Mouse (Mus musculus) cerebellum, postnatal 25 days (tissue): ENCODE results near the gene Napb.
"Not testable (repeated sequence)": the region's sequence is repeated elsewhere in the genome, so short reads cannot be mapped to it uniquely, and the experiment has no call there.

Experiments used
- DNase-seq, 2 experiments: peaks; one replicate each; pipeline ENCODE4 v3.0.0; 2021; ENCODE audit warnings: mixed read lengths in 2 of 2

Napb gene

DNA sequence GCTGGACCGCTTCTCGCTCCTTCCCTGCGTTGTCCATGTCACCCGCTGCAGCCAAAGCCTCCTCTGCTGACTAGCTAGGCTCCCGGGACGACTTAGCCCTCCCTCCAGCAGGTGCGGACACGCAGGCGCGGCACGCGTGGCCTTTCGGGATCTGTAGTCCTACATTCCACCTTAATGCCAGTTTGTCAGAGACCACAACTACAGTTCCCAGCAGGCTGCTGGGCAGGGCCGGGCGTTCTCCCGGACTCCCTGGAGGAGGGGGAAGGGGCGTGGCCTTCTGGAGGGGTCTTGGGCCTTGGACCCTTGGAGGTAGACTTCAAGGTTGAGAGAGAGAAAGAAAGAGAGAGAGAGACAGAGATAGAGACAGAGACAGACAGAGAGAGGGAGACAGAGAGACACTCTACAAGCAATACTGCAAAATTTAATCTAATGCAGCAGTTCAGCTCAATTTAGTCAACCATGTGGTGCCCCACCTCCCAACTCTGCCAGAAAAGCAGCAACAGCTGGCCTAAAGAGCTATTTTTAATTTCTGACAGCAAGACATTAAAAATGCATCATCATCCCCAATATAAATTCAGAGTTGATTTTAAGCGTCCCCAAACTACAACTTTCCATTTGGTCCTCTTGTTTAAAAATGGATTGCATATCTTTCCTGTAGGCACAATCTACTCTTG is at the start of gene Napb:
Napb (minus strand) TSS at position 141 of the 674 bp plus-strand sequence.
- DNase-seq: peak; percentile 95 to 97

DNA sequence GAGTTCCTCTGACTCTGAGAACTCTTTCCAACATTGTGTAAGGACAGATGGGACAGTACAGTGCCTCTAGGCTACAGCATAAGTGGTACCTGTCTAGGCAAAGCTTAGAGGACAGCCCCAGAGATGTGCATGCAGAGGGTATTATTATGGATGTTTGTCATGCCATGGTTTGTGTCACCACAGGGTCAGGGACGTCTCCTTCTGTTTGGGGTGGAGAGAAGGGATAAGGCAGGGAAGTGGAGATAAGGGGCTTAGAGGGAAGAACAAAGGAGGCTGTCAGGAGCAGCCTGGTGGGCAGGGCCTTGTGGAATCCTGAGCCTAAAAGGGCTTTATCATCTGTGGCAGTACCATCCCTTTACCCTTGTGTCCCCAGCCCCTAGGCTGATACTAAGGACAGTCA is 49.4 kb upstream of the Napb start, which contains the start of gene 8030411F24Rik:
8030411F24Rik (plus strand) TSS at position 301 of the 400 bp plus-strand sequence.
- DNase-seq: no peak

DNA sequence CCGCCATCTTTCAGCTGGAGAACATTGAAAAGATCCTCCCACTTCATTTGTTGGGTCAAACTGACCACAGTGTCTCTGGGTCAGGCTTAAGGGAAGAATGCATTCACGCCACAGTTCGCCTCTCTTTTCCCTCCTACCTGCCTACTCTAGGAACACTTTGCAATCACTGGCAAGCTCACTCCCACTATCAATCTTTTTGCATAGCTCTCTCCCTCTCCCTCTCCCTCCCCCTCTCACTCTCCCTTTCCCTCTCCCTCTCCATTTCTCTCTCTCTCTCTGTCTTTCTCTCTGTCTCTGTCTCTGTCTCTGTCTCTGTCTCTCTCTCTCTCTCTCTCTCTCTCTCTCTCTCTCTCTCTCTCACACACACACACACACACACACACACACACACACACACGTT is 39.1 kb upstream of the Napb start, which contains the start of gene Cst11:
Cst11 (minus strand) TSS at position 101 of the 400 bp plus-strand sequence.
- DNase-seq: not testable (repeated sequence)

DNA sequence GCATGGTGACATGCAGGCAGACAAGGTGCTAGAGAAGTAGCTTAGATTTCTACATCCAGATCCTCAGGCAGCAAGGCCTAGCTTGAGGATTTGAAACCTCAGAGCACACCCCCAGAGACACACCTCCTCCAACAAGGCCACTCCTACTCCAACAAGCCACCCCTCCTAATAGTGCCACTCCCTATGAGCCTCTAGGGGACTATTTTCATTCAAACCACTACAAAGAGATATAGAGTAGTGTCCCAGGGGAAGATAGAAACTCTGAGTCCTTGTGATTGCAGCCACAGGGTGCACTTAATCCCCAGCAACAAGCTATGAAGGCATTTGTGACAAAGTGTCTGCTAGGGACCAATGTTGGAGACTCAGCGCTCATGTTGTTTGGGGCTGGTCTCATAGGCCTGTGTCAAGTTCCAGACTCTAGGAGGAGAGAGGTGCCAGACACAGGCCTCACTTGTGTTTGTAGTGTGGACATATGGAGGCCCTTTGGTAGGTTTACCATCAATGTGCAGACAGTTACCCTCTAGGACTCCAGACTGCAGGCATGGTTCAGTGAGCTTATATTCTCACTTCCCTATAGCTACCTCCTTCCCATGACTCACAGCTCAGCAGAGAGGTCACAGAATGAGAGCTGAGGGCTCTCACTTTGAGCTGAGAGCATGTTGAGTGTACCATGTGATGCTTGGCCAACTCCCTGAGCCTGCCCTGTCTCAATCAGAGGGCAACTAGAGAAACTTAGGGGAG is 31.6 kb upstream of the Napb start:
- DNase-seq: no peak

DNA sequence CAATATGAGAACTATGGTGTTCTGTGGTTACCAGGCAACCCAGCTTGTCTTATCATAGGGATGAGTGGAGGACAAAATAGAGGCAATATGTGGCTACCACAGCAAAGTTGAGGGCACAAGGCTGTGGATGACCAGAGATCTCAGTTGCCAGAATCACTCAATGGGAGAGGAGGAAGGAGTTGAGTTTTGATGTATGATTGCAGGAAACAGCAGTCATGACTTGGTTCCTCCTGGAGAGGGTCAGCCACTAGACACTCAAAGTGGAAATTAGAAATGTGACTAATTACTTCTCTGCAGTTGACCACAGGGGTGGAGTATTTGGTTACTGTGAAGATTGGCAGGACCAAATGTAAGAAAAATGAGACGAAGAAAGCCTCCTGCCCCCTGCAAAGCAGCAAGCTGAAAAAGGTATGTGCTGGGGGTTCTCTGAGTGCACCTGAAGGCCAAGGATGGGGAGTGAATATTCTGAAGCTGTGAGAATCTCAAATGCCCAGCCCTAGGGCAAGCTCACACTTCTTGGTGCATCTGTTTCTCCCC is 22.1 kb upstream of the Napb start:
- no peak for DNase-seq

DNA sequence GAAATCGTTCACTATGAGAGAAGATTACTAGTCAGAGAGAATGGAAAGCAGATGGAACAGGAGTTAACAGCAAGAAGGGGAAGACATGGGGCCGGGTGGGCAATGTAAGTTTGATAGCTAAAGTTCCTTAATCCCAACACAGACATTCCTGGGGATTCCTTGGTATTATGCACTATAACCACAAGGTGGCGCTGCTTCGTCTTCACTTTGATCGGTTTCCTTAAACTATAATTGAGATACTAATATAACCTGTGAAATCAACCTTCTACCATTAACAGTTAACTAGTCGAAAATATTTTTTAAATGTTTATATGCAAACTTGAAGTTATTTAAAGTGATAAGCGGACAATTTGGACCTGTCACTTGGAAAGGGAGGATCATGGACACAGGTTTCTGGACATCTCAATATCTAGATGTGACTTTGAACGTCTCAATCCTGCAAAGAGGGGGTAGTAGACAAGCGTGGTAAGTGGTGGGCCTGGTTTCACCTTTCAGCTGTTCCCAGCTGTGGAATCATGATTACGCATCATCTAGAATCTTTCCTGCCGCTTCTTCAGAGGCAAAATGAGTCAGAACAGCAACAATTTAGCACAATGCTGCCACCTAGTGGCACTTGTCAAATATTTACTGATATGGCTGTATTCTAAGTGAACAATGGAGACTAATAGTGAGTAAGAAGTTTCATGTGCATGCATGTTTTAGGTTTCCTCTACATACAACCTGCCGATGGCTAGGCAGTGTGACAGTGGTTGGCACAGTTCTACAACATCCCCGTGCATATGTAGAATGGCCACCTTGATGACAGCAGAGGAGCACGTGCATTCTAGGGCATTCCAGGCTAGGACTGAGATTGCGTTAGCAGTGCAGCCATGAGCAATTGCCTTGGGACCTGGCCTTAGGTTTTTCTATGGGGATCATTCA is 19.9 kb upstream of the Napb start:
- peak; percentile 74 to 82 for DNase-seq

DNA sequence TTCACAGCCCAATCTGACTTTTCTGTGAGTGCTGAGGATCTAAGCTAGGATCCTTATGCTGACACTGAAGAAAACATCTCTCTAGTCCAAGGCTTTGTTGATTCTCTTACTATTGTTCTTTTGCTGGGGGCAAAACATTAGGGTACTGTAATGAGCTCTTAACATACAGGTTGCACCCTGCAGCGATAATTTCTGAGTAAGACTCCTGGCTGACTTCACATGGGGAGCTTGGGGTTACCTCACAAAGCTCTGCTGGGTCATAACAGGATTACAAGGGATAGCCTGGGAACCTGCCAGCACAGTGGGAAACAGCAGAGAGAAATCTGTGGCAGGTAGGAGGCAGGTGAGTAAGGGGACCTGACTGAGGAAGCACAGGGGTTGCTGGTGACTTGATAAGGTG is 17.8 kb upstream of the Napb start, which contains the start of gene Cstl1:
Cstl1 (plus strand) TSS at position 301 of the 400 bp plus-strand sequence.
- no peak for DNase-seq

DNA sequence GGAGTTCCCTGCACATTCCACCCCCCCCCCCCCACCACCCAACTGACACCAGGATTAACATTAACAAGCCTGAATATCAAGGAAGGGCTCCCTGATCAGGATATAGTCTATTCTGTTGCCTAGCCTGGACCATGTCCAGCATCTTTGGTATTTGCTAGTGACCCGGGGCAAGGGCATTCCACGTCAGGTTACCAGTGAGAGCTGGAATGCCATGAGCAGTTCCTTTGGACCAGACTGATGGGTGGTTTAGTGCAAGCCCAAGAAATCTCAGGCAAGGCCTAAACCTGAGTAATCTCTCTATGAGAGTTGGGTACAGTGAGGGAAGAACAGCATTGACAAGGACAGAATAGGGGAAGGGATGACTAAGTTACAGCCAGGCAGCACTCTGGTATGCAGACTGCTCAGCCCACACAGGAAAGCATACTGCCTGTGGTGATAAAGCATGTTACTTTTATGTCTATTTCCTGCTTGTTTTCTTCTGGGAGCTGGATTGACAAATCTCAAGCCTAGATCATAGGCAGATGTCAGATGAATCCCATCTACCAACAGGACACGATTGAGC is 11.7 kb upstream of the Napb start:
- peak; percentile 33 to 35 for DNase-seq

DNA sequence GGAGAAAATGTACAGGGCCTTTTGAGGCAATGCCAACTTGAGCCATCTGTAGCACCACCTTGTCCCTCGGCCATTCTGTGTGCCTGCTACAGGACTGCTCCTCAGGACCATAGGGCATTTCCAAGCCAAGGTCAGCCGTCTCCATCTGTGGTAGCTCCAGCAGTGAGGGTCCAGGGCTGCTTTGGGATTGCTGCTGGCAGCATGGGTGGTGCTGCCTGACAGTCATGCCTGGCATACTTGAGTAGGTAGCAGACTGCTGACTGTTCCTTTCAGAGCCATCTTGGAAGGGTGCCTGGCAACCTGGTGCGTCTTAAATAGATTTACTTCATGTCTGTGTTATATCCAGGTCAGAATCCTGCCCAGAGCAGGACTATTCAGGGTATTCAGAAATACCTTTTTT is 10.7 kb upstream of the Napb start:
- DNase-seq: peak; percentile 91 to 93

DNA sequence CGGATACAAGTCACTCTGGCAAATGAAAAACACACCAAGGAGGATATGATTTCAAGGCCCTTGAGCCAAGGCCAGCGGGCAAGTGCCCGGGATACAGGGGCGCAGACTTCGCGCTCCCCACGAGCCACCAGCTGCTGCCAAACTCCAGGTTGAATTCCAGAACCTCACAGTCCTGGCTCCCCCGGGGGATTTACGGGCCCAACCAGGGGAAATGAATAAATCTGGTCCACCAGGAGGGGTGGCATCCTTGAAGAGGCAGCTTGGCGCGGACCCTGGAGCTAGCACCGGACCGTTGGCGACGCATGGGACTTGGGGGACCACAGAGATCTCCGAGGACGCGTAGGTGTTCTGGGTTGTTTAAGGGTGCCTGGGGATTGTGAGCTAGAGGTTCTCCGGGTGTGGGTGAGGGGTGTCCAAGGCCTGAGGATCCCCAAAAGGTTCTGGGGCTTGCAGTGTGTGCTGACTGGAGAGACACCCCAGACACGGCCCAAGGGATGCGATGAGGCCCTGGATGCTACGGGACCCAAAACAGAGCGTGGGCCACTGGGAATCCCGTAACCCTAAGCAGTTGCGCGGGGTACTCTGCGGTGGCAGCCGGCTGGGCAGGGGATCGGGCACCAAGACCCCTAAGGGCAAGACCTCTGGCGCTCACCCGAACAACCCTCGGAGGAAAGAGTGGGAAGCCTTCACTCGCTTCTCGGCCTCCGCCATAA is 497 bp downstream of the Napb start:
- peak; percentile 68 to 73 for DNase-seq

DNA sequence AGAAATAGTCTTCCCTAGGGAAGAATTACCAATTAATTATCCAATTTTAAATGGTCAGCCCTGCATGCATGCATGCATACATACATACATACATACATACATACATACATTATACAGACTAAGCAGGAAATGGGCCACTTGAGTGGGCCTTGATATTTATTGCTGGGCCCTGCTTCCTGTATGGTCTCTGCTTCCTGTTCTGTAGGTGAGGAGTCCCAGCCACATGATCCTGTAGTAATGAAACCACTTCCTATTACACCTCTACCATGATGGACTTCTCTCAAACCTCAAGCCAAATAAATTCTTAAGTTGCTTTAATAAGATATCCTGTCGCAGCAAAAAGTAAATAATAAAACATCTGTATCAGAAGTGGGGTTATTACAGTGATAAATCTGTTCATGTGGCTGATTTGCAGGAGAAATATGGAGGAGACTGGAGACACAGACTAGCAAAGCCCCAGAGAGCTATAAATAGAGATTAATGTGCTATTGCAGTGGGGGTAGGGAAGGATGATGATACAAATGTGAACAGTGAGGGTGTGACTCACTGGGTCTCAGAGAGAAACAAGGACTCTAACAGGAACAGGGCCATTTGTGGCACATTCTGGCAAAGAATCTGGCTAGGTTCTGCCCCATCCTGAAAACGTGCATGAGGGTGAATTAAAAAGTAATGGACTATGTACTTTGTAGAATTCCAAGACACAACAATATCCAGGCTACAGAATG is 12.8 kb downstream of the Napb start:
- DNase-seq: no peak

DNA sequence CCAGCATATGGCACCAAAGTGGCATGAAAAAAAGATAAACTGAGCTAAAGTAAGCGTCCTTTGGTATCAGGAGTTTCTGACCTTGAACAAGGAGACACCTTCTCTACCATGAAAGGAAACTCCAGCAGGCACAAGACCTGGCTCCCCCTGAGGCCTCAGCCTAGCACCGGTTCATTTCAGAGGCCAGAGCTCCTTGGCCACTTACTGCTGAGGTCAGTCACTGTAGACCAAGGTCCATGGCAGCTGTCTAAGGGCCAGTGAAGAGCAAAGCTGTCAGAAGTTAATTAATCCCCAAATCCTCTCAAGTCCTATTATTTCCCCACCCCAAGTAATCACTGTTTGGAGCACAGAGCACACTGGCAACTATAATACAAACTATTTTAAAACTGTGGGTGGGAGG is 15.2 kb downstream of the Napb start:
- DNase-seq: no peak

DNA sequence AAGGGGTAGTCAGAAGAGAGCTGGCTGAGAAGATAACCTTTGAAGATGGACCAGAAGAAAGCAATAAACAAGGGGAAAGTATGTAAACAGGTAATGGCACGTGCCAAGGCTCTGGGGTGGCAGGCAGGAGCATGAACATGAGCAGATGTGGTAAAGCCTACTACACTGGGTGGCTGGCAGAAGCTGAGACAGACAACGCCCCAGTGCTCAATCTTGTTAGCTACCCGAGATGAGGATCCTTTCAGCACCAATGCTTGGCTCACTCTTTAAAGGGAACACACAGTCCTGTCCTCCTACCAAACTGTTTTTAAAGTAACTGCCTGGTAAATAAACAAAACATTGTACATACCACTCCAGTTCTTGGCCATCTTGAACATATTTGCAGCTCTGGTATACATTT is 19.9 kb downstream of the Napb start:
- DNase-seq: no peak

DNA sequence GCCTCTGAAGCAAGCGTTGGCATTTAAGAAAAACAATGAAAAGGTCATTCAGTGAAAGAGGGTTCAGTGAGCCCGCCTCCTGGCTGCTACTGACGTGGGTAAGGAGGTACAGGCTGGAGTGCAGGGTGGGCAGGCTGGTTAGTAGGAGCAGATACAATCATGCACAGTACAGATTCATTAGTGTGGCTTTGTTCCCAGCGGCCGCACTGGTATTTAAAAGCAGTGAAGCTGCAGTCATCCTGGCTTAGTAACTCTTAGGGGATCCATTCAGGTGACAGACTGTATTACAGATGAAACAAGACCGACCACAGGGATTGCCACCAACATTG is 25.1 kb downstream of the Napb start:
- DNase-seq: no peak

DNA sequence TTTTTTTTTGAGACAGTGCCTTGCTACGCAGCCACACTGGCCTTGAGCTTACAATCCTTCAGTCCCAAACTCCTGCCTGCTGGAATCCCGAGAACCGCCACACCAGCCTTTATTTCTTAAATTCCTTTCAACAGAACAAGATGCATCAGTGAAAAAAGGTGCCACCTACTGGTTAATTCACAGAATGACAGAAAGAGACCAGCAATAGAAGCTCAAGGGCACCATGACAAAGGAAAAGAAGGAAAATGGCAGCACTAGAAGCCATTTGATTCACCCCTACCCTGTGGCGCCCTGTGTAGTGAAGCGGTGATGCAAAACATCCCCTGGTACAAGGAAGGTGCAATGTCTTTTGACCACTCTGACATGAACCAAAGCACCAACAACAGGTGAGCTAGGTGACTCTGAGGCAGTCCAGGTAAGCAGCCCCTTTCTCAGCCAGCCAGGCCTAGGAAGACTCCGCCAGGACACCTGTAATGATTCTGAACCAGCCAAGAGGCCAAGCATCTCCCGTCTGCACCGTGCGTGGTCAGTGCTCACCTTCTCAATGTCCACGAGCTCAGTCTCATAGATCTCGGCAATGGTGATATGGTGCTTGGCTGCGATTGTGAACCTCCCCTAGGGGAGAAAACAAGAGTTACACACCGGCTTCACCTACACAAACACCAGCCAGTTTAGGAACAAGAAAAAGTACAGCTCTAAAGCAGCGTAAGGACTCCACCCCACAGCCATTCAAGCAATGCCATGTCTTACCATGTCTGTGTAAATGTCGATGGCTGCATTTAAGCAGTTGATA is 25.7 kb downstream of the Napb start:
- DNase-seq: peak in 1 of 2 experiments; percentile 27

DNA sequence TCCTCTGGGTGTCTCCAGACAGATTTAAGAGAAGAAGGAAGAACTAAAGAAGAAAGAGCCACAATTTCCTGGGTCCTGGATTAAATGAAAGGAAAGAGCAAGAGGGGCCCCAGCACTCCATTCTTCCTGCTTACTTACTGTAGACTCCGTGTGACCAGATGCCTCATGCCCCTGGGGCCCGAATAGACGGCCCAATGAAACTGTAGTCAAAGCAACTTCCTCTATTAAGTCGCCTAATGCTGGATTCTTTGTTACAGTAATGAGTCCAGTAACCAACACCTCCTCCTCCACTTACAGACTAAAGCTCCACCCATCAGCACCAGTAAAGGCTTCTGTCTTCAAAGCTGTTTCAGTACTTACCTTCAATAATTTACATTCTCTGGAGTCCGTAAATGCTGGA is 33.7 kb downstream of the Napb start:
- no peak for DNase-seq

DNA sequence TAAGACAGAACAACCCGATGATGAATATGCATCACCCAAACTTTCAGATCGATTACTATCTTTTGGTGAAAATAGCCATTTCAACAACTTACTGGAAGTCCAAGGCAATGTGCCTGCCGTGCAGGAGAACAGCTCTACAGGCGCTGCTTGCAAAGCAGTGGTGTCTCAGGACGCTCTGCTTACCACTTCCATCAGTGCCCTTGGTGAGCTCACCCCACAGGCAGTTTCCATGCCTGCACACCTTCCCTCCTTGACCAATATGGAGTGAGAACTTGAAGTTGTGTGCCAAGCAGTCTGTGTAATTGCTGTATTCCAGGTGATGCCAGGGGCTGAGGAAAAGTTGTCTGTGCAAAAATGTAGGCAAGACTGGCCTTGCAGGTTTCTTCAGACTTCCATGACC is 41.5 kb downstream of the Napb start:
- DNase-seq: no peak

DNA sequence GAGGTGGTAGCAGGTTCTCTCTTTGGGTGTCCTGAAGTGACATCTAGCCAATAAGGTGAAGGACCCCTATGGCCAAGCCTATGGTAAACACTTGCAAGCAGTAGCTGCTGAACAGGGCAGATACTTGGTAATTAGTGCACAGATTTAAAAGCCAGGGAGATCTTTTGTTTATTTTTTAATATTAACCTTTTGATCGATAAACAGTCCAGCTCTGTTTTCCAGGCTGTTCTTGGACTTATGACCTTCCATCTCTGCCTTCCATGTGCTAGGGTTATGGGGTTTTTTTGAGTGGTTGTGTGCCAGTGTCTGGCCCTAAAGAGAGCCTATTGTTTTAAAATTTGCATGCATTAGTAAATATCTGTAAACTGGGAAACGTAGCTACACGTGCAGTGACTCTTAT is 42.0 kb downstream of the Napb start:
- DNase-seq: no peak

DNA sequence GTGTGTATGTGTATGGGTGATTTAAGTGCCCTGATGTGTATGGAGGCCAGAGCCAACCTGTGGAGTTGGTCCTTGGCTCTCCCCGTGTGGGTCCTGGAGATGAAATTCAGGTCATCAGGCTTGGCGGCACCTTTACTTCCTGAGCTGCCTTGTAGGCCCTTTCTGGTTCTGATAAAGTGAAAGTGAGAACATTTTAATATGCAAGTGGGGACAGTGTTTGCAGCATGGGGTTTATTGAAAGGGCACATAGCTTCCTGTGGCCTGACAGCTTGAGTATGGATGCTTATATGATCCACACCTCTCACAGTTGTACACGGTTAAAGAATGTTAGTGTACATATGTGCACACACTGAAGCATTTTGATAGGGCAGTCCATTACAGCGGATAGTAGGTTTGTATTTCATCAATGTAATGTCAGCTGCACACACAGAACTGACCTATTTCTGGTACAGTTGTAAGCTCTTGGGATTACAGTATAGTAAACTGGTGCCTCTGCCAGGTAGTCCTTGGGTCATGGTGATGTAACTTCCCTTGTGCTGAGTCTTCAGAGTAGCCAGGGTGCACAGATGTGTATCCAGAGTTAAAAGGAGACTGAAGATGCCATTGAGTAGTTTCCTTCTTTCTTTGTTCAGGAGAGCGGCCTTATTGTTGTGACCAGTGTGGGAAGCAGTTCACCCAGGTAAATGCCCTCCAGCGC is 42.7 kb downstream of the Napb start:
- no peak for DNase-seq

DNA sequence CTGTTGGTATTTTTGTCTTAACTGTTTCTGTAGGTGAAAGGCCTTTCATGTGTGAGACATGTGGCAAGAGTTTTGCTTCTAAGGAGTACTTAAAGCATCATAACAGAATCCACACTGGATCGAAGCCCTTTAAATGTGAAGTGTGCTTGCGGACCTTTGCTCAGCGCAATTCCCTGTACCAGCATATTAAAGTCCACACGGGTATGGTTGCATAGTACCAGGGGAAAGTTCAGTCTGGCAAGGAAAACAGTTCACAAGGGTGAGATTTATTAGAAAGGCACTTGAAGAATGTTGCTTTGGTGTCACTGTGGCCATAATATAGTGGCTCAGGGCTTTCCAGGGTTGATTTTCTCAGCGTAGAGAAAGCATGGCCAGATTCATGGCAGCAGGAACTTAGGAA is 44.3 kb downstream of the Napb start:
- no peak for DNase-seq
